Mouse (Mus musculus): ENCODE results near the gene Pip4k2a.

The Pip4k2a gene

DNA sequence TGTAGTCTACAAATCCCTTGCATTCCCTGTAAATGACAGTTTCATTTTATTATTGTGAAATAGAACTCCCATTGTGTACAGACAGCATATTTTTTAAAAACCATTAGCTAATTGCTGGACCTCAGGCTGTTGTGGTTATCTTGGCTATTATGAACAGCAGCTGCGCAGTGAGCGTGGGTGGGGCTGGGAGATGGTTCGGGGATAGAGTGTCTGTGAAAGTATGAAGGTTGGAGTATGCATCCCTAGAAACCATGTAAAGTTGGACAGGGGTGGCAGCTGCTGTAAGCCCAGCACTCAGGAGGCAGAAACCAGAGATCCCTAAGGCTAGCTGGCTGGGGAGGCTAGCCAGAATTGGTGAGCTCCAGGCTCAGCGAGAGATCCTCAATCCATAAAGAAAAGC is 158.4 kb downstream of the Pip4k2a start:
- DNase-seq (ENCODE audit: low spot score), result no peak

DNA sequence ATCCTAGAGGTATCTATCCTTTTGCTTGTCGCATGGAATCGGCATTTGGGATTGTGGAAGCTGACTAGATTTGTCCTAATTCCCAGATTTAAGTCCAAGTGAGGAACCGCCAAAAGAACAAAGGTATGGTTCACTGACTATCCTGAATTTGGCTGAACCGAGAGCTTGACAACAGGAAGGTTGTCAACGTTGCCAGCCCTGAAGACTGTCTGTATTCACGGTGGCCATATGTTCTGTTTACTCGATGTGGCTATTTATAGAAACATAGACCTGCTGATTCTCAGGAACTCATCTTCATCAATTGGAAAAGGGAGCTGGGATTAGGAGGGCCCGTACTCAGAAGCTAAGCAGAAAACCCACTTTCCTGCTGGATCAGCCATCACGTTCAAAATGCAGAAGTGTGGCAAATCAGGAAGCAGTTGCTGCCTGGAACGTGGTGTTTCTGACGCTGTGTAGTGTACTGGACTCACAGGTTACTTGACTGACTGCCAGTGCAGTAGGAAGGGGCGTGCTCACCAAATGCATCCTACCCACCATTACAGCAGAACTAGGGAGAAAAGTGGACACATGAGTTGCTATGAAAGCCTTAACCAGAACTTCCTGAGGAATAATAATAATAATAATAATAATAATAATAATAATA is 162.5 kb downstream of the Pip4k2a start:
- DNase-seq (ENCODE audit: low spot score), result no peak

DNA sequence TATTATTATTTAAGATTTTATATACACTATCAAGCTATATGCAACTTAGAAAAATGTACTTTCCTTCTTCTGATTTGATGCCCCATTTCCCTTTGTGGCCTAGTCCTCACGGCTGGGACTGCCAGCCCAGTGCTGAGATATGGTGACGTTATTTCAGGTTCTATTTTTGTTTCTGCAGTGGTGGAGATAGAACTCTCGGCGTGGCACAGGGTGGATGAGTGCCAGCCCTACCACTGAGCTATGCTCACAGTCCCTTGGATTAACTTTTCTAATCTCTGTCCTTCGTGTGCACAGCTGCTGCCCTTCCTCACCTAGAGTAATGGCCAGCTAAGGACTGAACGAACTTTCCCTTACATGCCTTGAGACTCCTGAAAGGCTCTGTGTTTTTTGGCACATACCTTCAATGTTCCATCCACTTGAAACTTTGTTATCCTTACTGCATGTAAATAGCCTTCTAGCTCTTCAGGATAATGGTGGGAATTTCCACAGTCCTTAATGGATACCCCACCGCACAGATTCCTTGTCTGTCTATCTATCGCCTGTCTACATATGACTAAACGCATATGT is 164.8 kb downstream of the Pip4k2a start:
- DNase-seq (ENCODE audit: low spot score), result no peak

DNA sequence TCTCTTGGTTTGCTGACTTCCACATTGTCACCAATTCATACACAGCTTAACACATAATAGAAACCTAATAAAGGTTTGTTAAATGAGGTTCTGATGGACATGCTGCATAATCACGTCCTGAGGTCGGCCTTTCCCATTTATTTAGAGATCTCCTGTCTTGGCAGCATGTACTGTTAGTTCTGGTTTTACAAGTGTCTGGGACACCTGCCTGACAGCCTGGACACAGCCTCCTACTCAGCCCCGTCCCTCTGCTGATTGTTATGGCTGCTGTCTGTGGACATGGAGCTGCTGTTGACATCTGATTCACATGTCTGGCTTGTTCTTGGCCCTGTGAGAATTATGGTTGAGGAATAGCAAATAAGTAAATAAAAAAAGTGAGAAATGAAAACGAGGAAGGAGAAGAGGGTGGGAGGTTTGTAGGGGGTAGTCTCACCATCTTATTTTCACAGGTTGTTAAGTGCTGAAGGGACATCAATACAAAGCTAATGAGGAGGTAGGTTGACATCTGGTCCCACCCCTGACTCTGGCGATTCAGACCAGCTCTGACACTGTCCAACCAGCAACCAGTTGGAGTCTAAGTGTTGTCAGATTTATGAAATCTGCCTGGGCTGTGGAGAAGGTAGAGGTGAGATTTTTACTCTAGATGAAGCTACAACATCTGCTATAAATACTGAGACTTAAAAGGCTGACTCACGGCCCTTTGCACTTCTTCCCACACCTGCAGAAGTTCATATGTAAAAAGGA is 166.7 kb downstream of the Pip4k2a start:
- DNase-seq (ENCODE audit: low spot score), result no peak

DNA sequence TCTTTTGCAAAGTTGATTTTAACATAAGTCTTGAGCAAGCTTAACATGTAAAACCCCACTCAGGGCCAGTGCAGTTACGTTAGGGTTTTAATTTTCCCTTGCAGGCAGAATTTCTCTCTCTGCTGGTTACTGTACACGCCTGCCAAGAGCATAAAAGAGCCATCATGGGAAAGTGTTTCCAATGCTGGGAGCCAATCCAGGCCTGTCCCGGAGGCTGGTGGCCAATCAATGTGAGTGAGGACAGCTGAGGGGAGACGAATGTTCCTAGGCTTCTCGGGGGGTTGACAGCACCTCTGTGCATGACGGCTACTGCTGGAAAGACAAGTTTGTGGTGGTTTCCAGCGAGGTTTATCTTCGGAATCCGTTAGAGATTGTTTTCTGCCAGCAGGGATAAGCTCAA is 175.2 kb downstream of the Pip4k2a start:
- peak; percentile 11 for DNase-seq (ENCODE audit: low spot score)

DNA sequence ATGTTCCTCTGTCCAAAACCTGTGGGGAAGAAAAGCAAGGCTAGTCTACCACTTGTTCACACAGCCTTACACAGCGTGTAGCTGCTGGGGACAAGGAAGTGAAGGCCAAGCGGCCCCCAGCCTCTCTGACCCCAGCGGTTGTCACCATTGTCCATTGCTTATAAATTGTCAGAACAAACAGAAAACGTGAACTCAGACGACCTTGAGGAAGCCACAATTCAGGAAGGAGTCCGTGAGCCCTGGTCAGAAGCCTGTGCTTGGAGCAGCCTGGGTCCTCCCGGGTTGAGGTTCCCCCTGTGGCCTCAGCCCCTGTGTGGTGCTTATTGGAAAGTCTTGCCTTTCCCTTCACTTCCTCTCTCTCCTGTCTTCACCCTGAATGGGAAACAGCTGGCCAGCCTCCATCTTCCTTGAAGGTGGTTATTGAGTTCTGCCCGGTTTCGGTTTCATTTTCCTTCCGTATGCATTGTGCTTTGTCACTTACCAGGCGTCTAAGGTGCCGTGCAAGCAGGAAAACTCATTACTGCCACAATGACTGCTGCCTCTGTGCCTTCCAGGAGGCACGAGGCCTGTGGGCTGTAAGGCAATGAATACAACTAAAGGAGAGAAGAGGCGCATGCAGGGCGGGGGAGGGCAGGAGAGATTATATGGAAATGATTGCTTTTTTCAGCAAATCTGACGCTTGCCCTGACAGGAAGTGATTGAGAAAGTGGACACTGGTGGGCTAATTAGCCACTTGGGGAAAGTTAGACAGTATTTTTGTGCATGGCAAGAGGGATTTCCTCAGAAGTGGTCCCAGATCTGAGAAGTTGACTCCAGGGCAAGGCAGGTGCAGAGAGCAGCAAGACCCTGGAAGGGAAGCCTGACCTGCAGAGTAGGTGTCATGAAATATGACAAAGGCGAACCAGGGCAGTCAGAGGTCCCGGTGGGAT is 176.2 kb downstream of the Pip4k2a start:
- peak; percentile 79 for DNase-seq (ENCODE audit: low spot score)

DNA sequence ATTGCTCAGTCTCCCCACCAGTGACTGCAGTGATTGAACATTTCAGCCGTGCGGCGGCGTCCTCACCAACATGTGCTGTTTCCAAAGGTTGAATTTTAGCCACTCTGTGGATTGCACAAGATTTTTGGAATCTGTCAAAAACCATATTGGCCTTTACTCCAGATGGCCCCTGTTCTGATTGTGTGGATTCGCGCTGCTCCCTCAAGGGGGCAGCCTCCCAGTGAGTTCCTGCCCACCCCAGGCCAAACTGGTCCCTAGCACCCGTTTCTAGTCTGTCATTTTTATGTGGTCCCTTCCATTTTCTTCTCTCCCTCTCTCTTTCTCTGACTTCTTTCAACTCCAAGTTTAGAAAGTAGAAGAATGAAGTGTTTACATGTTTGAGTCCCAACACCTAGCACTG is 178.4 kb downstream of the Pip4k2a start:
- no peak for DNase-seq (ENCODE audit: low spot score)

DNA sequence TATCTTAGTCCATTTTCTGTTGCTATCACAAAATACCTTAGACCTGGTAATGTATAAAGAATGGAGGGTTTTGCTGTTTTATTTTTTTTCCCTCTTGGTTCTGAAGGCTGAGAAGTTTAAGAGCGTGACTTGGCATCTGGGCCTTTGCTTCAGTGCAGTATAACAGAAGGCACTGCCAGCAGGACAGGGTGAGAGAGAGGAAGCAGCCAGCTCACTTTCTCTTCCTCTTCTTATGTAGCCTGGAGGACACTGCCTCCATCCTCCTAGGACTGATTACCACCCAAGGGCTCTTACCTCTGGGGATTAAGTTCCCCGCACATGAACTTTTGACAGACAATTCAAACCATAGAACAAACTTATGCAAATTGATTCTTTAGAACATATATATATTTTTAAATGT is 181.9 kb downstream of the Pip4k2a start:
- no peak for DNase-seq (ENCODE audit: low spot score)

DNA sequence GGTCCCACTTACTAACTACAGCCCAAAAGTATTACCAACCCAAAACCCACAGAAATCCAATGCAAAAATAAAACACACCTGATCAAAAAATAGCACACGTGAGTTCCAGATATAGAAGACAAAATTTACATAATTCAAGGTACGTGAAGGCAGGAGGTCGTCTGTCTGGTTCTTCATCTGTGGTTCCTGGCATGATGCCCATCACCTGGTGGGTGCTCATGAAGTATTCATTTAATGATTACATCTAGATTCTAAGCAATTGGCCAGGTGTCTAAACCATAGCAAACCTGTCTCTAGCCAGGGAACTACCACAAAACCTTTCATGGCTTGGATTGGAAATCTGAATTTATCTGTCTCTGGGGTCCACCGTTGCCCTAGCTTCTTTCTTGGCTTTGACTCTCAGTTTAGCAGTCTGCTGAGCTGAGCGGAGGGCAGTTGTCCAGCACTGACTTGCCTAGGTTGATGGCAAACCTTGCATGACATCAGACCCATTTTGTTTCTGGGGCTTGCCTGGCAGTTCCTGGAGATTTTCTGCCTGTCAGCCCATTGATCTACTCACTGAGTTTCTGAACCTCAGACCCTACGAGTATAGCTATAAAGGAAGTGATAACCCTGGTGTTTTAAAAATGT is 182.5 kb downstream of the Pip4k2a start:
- DNase-seq (ENCODE audit: low spot score), result no peak

DNA sequence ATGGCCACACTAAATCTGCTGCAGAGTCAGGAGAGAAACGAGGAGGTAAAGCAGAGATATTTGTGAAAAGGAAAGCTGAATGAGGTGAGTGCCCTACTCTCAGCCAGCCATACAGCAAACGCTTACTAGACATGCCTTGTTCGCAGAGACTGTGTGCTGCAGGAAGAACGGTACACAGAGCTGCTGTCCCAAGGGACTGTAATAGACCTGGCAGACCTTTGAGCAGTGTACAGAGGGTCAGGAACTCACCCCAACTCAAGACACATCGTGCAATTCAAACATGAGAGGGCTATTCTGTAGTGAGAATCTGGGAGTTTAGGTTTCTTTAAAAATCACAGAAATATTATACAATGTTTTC is 183.5 kb downstream of the Pip4k2a start:
- no peak for DNase-seq (ENCODE audit: low spot score)

DNA sequence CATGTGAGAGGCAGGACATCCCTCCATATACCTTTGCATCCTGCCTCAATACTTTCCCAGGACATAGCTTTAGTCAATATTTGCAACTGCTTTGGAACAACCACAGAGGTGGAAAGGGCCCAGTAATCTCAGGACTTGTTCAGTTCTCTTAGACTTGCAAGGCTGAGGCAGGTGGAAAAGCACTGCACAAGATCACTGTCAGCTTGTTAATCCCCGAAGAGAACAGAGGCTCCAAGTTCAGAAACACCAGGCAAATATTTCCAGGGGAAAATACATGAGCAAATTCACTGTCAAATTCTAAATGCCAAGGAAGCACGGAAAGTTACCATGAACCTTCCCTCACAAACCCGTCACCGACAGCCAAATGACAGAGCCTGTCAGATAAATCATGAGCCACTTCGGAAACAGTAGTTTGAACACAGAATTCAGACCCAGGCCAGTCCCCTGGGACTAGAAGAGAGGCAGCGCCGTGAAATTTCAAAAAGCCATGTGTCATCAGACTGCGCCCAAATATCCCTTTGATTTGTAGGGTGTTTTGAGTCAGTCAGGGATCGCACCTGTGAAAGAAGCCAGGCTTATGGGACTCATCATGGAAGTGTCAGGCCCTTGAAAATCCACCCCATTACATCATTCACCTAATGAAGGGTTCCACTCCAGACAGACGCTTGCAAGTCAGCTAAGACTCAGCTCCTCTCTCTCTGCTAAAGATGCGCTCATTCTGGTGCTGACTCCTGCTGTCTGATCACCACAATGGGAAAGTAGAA is 184.1 kb downstream of the Pip4k2a start:
- DNase-seq (ENCODE audit: low spot score), result no peak

DNA sequence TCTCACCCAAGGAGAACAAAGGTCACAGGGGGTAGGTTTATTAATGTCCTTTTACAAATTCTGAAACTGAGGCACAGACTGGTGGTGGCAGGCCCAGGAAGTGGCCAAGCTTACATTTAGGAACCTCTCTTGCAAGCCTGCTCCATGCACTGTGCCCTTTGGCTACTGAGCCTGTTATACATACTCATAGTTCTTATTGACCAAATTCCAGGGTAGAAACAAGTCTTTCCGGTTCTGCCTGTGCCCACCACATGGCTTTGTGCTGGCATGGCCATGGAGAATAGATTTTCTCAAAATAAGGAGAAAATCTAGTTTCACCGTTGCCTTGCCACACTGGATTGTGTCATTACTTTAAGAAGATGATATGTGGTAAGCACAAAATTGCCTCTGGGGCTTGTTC is 190.0 kb downstream of the Pip4k2a start:
- no peak for DNase-seq (ENCODE audit: low spot score)

DNA sequence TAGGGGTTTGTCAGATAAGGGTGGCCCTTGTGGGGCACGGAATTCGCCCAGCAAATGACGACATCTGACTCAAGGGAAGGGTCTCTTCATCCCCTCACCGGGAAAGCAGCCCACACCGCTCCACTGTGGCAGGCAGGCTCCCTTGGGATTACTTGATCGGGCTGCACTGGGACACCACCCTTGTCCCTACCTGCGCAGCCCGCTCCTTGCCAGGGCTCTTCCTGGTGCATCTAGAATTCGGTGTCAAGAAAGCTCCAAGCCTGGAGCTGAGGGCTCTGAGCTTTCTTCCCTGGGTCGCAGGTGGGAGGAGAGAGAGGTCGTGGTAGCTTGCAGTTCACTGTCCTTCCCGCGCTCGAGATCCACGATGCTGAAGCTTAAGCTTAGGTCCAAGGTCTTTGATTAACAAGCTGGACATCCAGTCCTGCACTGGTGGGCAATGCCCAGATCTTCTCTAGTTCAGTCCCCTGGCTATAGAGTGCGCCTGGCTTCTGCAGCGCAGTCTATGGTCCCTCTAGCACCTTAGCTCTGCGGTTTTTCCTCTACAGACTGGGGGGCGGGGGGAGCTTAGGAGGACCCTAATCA is 196.6 kb downstream of the Pip4k2a start:
- DNase-seq (ENCODE audit: low spot score), result no peak

DNA sequence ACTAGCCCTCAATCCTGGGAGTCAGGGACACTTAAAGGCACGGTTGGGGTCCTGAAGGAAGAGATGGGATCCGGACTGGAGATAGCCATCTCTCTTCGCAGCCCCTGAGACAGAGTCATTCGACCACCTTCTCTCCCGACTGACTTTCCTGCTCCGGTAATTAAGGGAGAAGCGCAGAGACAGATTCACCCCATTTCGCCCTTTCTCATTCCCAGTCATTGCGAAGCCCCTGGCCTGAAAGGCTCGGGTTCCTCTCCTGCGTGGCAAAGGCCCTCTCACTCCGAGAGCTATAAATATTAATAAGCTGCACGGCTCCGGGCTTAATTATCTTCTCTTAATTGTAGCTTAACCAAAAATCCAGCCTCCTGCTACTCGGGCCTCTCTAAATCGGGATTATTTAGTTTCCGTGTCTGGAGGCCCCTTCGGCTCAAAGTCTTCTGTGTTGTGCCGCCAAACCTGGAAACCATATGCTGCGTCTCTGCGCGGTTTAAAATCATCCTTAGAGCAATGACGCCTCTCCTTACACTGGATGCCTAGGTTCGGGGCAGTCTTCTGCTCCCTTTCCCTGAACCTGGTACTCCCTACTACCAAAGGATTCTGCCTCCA is 197.2 kb downstream of the Pip4k2a start:
- DNase-seq (ENCODE audit: low spot score), result no peak

DNA sequence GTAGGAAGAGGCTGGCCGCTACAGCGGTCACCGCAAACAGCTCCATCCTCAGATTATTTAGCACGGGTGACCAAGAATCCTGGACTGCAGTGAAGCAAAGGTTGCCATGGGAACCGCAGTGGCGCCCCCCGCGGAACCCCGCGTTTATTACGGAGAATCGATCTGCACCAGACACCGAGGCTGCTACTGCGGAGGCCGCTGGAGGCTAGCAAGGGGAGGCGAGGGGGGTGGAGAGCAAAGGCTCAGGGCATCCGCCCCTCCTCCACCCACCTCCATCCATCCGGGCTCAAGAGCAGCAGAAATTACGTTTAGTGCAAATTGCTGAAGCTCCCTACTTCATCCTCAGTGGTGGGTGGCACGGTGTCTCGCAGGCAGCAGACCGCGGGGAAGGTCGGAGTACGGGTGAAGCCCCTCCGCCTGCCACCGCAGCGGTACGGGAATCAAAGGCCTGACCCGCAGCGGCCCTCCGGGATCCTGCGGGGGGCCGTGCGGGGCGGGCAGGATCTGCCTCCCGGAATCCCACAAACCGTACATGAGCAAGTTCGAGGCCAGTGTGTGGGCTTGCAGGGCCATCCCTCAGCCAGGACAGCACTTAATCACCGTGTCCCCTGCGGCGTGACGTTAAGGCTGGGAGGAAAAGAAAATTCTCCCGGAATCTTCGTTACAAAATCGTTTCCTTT is 197.8 kb downstream of the Pip4k2a start:
- DNase-seq (ENCODE audit: low spot score), result no peak

DNA sequence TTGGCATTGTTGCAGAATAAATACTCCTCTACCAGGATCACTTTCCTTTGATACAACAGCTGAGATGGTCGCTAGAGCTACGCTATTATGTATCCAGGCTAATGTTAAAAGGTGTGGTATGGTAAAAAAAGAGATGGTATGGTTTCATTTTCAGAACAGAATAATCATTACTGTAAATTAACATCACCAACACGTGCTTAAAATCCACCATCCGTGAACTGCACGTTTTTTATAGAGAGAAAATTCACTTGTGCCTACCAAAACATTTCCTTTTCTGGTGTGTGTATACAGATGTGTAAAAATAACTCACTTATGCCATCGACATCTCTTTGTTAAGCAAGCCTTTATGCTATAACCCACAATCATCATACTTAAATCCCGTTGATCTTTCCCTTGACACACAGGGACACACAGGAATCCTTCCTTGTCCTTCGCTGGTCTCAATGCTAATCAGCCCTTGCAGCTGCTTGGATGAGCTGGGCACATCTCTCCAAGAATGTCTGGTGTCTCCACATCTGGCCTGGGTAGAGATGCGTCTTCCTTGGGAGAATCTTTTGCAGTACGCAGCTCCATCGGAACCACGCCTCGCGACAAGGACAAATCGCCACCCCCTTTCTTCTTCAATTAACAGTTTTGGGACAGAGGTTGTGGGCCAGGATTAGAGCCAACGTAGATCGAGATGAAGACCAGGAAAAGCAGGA is 198.5 kb downstream of the Pip4k2a start:
- DNase-seq (ENCODE audit: low spot score), result no peak

DNA sequence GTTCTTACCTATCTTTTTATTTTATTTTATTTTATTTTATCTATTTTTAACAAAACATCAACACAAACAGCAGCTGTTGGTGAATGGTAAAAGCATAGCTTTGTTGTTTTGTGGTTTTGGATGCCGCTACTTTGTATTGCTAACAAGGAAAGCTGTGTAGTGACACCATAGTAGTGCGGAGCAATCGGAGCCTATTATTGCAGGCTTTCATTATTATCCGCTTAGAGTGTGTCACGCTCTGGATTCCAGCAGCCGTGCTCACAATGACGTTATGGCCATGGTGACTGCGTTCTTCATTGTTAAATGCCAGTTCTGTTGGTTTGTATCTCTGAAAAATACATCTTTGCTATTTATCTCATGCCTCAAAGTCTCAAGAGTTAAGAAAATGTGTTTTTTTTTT is 200.2 kb downstream of the Pip4k2a start:
- DNase-seq (ENCODE audit: low spot score), result no peak

DNA sequence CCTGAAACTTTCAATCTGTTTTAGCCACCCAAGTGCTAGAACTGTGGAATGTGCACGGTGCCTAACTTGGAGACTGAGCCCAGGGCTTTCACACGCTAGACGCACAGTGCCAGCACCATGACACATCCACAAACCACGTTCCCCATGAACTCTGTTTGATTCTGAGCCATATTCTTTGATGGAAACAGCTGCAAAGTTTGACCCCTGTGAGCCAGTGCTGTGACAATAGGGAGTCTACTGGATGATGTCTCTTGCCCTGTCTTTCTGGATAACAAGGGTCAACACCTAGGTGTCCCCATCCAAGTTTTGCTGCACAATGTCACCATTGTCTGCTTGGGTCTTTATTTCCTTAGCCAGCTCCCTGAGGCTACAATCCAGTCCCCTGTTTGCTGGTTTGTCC is 203.7 kb downstream of the Pip4k2a start:
- DNase-seq (ENCODE audit: low spot score), result no peak
